Mouse (Mus musculus) heart, postnatal 0 days (tissue): ENCODE results near the gene Cpvl.

Experiments used
- CTCF ChIP-seq: IDR thresholded peaks from 2 replicates; pipeline ENCODE4 v1.5.1; 2016; ENCODE audit warnings: antibody characterized with exemption, control low read depth, low read depth
- EP300 ChIP-seq: IDR thresholded peaks from 2 replicates; pipeline ENCODE4 v1.6.1; 2016; ENCODE audit warnings: antibody characterized with exemption, low read depth

DNA sequence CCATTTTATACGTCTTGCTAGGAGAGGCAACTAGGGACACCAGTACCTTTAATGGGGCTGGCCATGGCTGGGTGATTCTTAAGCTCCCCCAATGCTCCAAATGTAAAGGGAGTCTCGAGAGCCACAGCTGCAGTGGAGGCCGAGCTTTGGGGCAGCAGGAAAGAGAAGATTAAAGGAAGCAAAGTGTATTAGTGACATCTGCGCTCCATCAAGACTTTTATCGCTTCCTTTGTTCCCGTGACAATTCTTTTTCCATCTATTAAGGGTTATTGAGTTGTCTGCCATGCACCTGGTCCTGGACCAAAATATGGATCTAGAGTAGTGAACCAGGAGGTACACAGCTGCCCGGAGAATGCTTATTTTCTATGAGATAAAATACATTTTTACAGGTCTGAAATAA is 65.3 kb downstream of the Cpvl start:
- no peak for TF ChIP-seq EP300
- TF ChIP-seq CTCF: no peak
